Mouse (Mus musculus) megakaryocyte, embryonic 14.5 days (primary cell): ENCODE data around the gene Golgb1.

Source experiments
- FLI1 ChIP-seq: IDR thresholded peaks from 2 replicates; pipeline ENCODE4 v1.6.1; 2012; ENCODE audit warnings: low read length, inconsistent platforms, mixed read lengths
- GATA1 ChIP-seq: IDR thresholded peaks from 3 replicates; pipeline ENCODE4 v1.6.1; 2012; ENCODE audit warnings: mixed read lengths, low read length, inconsistent platforms, borderline replicate concordance

GRCm38 (mm10) chr16:36925797-36926196, 50.9 kb downstream of the Golgb1 start:
- TF ChIP-seq GATA1 (no peak), FLI1 (no peak)
